Mouse (Mus musculus): ENCODE measurements around the gene Tmem81. TPM values are rescaled to one million over a fixed set of nuclear protein-coding genes. Genes with fewer than 3 reads are reported as not detected.
A peak's percentile ranks its signal among the peaks of the same experiment; 100 is the strongest.

Tmem81 gene
- total and polyA plus RNA-seq, 2 experiments from 2014 or later, result 0.90 to 3.0 TPM

DNA sequence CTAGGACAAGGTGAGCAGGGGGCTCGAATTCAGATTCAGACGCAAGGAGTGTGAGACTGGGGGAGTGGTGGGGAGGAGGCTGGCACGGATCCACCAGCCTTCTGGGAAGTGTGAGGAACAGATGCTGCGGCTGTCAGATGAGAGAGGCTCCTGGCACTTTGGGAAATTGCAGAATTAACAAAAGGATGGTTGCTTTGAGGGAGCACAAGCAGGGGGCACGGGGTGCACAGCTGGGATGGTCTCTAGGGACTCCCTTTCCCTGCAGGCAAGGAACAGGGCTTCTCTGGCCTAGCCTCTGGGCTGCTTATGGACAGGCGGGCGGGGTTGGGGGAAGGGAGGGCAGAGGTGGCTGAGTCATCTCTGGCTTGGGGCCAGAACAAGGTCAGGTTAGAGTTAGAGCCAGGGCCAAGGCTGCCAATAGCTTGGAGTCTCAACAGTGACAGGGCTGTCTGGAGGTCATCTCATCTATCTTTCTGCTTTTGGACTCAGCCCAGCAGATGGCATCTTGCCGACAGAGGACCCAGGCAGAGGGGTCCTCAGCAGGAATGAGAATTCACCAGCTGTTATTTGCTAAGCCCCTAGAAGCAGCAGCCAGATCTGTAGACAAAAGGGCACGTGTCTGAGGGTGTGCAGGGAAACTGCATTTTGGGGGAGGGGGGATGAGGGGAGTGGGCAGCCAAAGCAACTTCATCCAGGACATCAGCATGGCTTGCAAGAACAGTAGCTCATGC lies 52.0 kb downstream of the Tmem81 start:
- ATAC-seq (peak; percentile 75), DNase-seq (peak; percentile 77)
- Histone ChIP-seq H3K4me2 (ENCODE audit: low read depth) (peak overlapping the region; percentile 21; the same call in 1 of the 2 replicates), H3K9ac (0 out of 2 replicates have a peak overlapping the region, but pooled peaks have one; percentile 14), H3K4me1 (ENCODE audit: insufficient read depth) (peaks cover 32% of the 10 kb centered on the region), H3K27ac (ENCODE audit: low read depth, low read length) (peak overlapping the region; percentile 64), H3K36me3 (ENCODE audit: insufficient read depth) (no peaks in the 10 kb centered on the region), H3K27me3 (ENCODE audit: insufficient read depth, low read length) (no peaks in the 10 kb centered on the region), H3K4me3 (ENCODE audit: low read depth, low read length) (no peak overlapping the region), H3K9me3 (ENCODE audit: low read length) (no peaks in the 10 kb centered on the region)
- TF ChIP-seq CTCF (IDR thresholded peaks at IDR 0.05; ENCODE audit: low read depth), result no peak
- WGBS, result 10% methylated on average over 9 of the region's 9 CpGs

Other genes starting within 250 kb of the Tmem81 start
- gene Klhdc8a, start 207.6 kb upstream of the Tmem81 start, total RNA-seq (2014; rRNA removed), result 10.3 and 11.2 TPM in 2 replicates
- gene Klhdc8a, start 207.6 kb upstream of the Tmem81 start, polyA plus RNA-seq (2015; fragmentation: Nextera tagmentation; extraction: Ambion mirVana), result 4.5 and 6.3 TPM in 2 replicates
- gene Nuak2, start 190.1 kb upstream of the Tmem81 start, total RNA-seq (2014; rRNA removed), result 4.4 and 4.5 TPM in 2 replicates
- 4.3 and 6.8 TPM in 2 replicates for gene Nuak2, start 190.1 kb upstream of the Tmem81 start, polyA plus RNA-seq (2015; fragmentation: Nextera tagmentation; extraction: Ambion mirVana)
- gene Tmcc2, start 114.9 kb upstream of the Tmem81 start, total RNA-seq (2014; rRNA removed), result 104 TPM in 2 replicates
- gene Tmcc2, start 114.9 kb upstream of the Tmem81 start, polyA plus RNA-seq (2015; fragmentation: Nextera tagmentation; extraction: Ambion mirVana), result 37.4 and 41.9 TPM in 2 replicates
- 18.3 and 18.9 TPM in 2 replicates for gene Dstyk, start 88.7 kb upstream of the Tmem81 start, total RNA-seq (2014; rRNA removed)
- 4.8 and 6.0 TPM in 2 replicates for gene Dstyk, start 88.7 kb upstream of the Tmem81 start, polyA plus RNA-seq (2015; fragmentation: Nextera tagmentation; extraction: Ambion mirVana)
- gene Rbbp5, start 28.9 kb upstream of the Tmem81 start, total RNA-seq (2014; rRNA removed), result 33.6 and 33.7 TPM in 2 replicates
- 22.8 and 24.7 TPM in 2 replicates for gene Rbbp5, start 28.9 kb upstream of the Tmem81 start, polyA plus RNA-seq (2015; fragmentation: Nextera tagmentation; extraction: Ambion mirVana)
- 101 and 104 TPM in 2 replicates for gene Cntn2, start 37.0 kb downstream of the Tmem81 start, total RNA-seq (2014; rRNA removed)
- 41.0 and 43.9 TPM in 2 replicates for gene Cntn2, start 37.0 kb downstream of the Tmem81 start, polyA plus RNA-seq (2015; fragmentation: Nextera tagmentation; extraction: Ambion mirVana)
- 42.2 and 55.2 TPM in 2 replicates for gene Nfasc, start 235.6 kb downstream of the Tmem81 start, total RNA-seq (2014; rRNA removed)
- gene Nfasc, start 235.6 kb downstream of the Tmem81 start, polyA plus RNA-seq (2015; fragmentation: Nextera tagmentation; extraction: Ambion mirVana), result 21.4 and 32.7 TPM in 2 replicates